Mouse (Mus musculus): ENCODE measurements around the gene Tmem123.

Gene Tmem123

DNA sequence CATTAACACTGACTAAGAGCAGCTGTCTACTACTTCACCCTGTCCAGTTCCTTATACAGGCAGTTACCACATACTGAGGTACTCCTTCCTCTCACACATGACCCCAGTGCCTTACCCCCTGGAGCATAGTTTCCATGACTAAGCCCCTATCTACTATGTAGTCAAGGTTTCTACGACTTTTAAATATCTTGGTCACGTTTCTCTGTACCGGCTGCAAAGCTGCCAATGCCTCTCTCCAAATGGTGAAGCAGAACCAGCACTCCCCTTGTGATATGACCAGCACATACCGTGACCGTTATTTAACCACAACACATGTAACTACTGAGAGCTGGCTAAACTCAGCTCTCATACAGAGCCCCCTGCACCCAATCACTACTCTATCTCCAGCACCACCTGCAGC, 61.1 kb downstream of the Tmem123 start:
- DNase-seq (ENCODE audit: low read depth, low spot score), result no peak

DNA sequence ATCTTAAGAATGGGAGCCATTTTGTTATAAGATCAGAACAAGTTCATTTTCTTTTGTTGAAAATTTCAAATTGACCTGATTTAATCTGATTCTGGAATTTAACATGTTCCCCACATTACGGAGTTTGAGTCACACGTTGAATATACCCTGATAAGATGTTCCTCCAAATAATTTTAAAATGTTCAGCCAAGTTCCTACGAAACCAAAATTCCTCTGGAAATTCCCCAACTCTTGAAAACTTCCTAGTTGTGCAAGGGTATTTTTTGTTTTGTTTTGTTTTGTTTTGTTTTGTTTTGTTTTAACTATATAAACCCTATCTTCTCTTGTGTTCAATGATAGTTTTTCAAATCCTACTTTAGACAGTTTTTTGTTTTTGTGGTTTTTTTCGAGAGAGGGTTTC, 64.9 kb downstream of the Tmem123 start:
- DNase-seq (ENCODE audit: low read depth, low spot score), result no peak

GRCm38 (mm10) chr9:7829531-7830528, 66.0 kb downstream of the Tmem123 start:
- no peak for DNase-seq (ENCODE audit: low read depth, low spot score)

DNA sequence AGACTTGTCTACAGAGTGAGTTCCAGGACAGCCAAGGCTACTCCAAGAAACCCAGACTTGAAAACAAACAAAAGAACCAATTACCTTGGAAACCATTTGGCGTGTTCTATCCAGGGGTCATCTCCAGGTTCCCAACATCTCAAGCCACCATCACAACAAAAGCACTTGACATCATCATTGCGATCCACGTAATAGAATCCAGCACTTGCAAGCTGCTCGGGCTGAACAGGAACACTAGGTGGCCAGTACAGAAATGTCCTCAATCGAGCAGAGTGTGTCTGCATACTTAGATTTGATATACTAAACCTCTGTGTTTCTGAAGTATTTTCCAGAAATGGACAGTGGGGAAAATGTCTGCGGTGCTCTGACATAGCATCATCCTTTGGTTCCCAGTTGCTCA, 69.6 kb downstream of the Tmem123 start:
- DNase-seq (ENCODE audit: low read depth, low spot score), result no peak

GRCm38 (mm10) chr9:7835302-7835701, 71.5 kb downstream of the Tmem123 start:
- no peak for DNase-seq (ENCODE audit: low read depth, low spot score)

GRCm38 (mm10) chr9:7836331-7836730, 72.5 kb downstream of the Tmem123 start:
- peak; percentile 46 for DNase-seq (ENCODE audit: low read depth, low spot score)

GRCm38 (mm10) chr9:7836905-7837805, 73.3 kb downstream of the Tmem123 start, which contains the start of gene Birc2:
Birc2 (minus strand) TSS chr9:7837064.
- DNase-seq (ENCODE audit: low read depth, low spot score), result peak; percentile 89

DNA sequence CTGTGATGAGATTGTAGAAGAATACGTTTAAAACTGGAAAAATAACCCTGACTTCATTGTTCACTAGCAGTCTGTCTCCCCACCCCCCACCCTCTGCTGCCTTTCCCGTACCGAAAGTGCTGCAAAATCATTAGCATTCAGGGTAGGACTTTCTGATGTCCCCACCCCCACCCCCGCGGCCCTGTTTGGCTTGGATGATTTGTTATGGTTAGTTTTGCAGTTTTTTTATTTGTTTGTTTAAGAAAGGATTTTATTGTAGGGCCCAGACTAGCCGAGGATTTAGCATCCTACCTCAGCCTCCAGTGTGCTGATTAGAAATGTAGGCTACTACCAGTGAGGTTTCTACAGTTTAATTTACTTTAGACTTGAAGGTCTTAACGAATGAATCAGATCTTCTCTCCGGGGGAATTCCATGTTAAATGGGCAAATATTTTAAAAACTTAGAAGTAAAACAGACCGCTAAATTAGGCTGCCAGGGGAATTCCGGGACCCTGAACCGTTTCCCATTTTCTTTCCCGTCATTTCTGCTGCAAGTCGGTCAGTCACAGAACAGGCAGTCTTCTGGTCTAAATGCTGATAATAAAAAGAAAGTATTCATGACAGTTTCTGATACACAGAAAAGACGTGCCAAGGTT, 74.1 kb downstream of the Tmem123 start:
- no peak for DNase-seq (ENCODE audit: low read depth, low spot score)

GRCm38 (mm10) chr9:7841221-7841620, 77.4 kb downstream of the Tmem123 start:
- no peak for DNase-seq (ENCODE audit: low read depth, low spot score)

All from c-Kit-negative CD71-positive TER-119-positive erythroid progenitor cells, embryonic 14.5 days (primary cell).